Mouse (Mus musculus) erythroblast, embryonic 14.5 days (primary cell): Measurements from ENCODE around the gene Carhsp1.

Experiments
- GATA1 ChIP-seq: IDR thresholded peaks from 2 replicates; pipeline ENCODE4 v1.6.1; 2012; ENCODE audit warnings: low read length, inconsistent platforms, mixed read lengths
- TAL1 ChIP-seq: IDR thresholded peaks from 3 replicates; pipeline ENCODE4 v1.6.1; 2012; ENCODE audit warnings: low read length, inconsistent platforms, mixed read lengths

- TF ChIP-seq GATA1 (no peak), TAL1 (no peak)
Measured at GRCm38 (mm10) chr16:8675559-8675958, 3.6 kb upstream of the Carhsp1 start.
